Mouse (Mus musculus): ENCODE results near the gene Ric8b.

The Ric8b gene

GRCm38 (mm10) chr10:84909021-84909801 is 8.2 kb upstream of the Ric8b start:
- no peak for DNase-seq (ENCODE audit: low read depth in 1 of 2, low spot score in 2 of 2)

- no peak for DNase-seq (ENCODE audit: low read depth in 1 of 2, low spot score in 2 of 2)
Measured at GRCm38 (mm10) chr10:84910194-84910593, 7.2 kb upstream of the Ric8b start.

GRCm38 (mm10) chr10:84910758-84911384 is 6.5 kb upstream of the Ric8b start:
- no peak for DNase-seq (ENCODE audit: low read depth in 1 of 2, low spot score in 2 of 2)

GRCm38 (mm10) chr10:84913148-84913547 is 4.3 kb upstream of the Ric8b start:
- no peak for DNase-seq (ENCODE audit: low read depth in 1 of 2, low spot score in 2 of 2)

GRCm38 (mm10) chr10:84915476-84915875 is 1.9 kb upstream of the Ric8b start:
- DNase-seq (ENCODE audit: low read depth in 1 of 2, low spot score in 2 of 2): no peak

- no peak for DNase-seq (ENCODE audit: low read depth in 1 of 2, low spot score in 2 of 2)
Measured at GRCm38 (mm10) chr10:84917731-84918095, 297 bp downstream of the Ric8b start.

GRCm38 (mm10) chr10:84926336-84926735 is 8.9 kb downstream of the Ric8b start:
- DNase-seq (ENCODE audit: low read depth in 1 of 2, low spot score in 2 of 2): no peak

- no peak for DNase-seq (ENCODE audit: low read depth in 1 of 2, low spot score in 2 of 2)
Measured at GRCm38 (mm10) chr10:84926885-84927284, 9.5 kb downstream of the Ric8b start.

GRCm38 (mm10) chr10:84928465-84928864 is 11.0 kb downstream of the Ric8b start:
- no peak for DNase-seq (ENCODE audit: low read depth in 1 of 2, low spot score in 2 of 2)

- peak; percentile 26 to 61 for DNase-seq (ENCODE audit: low read depth in 1 of 2, low spot score in 2 of 2)
Measured at GRCm38 (mm10) chr10:84935553-84936209, 18.3 kb downstream of the Ric8b start.

- no peak for DNase-seq (ENCODE audit: low read depth in 1 of 2, low spot score in 2 of 2)
Measured at GRCm38 (mm10) chr10:84936832-84937515, 19.6 kb downstream of the Ric8b start.

- no peak for DNase-seq (ENCODE audit: low read depth in 1 of 2, low spot score in 2 of 2)
Measured at GRCm38 (mm10) chr10:84938094-84938820, 20.8 kb downstream of the Ric8b start.

- no peak for DNase-seq (ENCODE audit: low read depth in 1 of 2, low spot score in 2 of 2)
Measured at GRCm38 (mm10) chr10:84938886-84939285, 21.5 kb downstream of the Ric8b start.

GRCm38 (mm10) chr10:84940356-84940755 is 22.9 kb downstream of the Ric8b start:
- no peak for DNase-seq (ENCODE audit: low read depth in 1 of 2, low spot score in 2 of 2)

GRCm38 (mm10) chr10:84945692-84946091 is 28.3 kb downstream of the Ric8b start:
- no peak for DNase-seq (ENCODE audit: low read depth in 1 of 2, low spot score in 2 of 2)

- DNase-seq (ENCODE audit: low read depth in 1 of 2, low spot score in 2 of 2): no peak
Measured at GRCm38 (mm10) chr10:84948970-84949683, 31.7 kb downstream of the Ric8b start.

GRCm38 (mm10) chr10:84949684-84950010 is 32.2 kb downstream of the Ric8b start:
- DNase-seq (ENCODE audit: low read depth in 1 of 2, low spot score in 2 of 2): no peak

- DNase-seq (ENCODE audit: low read depth in 1 of 2, low spot score in 2 of 2): no peak
Measured at GRCm38 (mm10) chr10:84950384-84950783, 33.0 kb downstream of the Ric8b start.

GRCm38 (mm10) chr10:84954236-84954635 is 36.8 kb downstream of the Ric8b start:
- DNase-seq (ENCODE audit: low read depth in 1 of 2, low spot score in 2 of 2): no peak

- no peak for DNase-seq (ENCODE audit: low read depth in 1 of 2, low spot score in 2 of 2)
Measured at GRCm38 (mm10) chr10:84956173-84956572, 38.8 kb downstream of the Ric8b start.
